Mouse (Mus musculus): Measurements from ENCODE around the gene Filip1l. TPM values are rescaled to one million over a fixed set of nuclear protein-coding genes. Genes with fewer than 3 reads are reported as not detected.

Gene Filip1l
- polyA plus RNA-seq, 1 experiment: 15.1 TPM

GRCm38 (mm10) chr16:57483503-57483902, 130.6 kb downstream of the Filip1l start:
- Histone ChIP-seq H3K4me1 (ENCODE audit: control insufficient read depth, insufficient read depth, low read length) (peaks cover 9% of the 10 kb centered on the region), H3K4me3 (replicated peaks; ENCODE audit: extremely low read depth, low read depth, low read length) (no peak overlapping the region)
- WGBS: 62% methylated on average over 2 of the region's 2 CpGs
- TF ChIP-seq CTCF (IDR thresholded peaks at IDR 0.05; ENCODE audit: insufficient read depth, low read length): no peak
- no peak for TF ChIP-seq POLR2A (IDR thresholded peaks at IDR 0.05; ENCODE audit: borderline replicate concordance, extremely low read depth, low read depth, low read length)
- no peak for DNase-seq

DNA sequence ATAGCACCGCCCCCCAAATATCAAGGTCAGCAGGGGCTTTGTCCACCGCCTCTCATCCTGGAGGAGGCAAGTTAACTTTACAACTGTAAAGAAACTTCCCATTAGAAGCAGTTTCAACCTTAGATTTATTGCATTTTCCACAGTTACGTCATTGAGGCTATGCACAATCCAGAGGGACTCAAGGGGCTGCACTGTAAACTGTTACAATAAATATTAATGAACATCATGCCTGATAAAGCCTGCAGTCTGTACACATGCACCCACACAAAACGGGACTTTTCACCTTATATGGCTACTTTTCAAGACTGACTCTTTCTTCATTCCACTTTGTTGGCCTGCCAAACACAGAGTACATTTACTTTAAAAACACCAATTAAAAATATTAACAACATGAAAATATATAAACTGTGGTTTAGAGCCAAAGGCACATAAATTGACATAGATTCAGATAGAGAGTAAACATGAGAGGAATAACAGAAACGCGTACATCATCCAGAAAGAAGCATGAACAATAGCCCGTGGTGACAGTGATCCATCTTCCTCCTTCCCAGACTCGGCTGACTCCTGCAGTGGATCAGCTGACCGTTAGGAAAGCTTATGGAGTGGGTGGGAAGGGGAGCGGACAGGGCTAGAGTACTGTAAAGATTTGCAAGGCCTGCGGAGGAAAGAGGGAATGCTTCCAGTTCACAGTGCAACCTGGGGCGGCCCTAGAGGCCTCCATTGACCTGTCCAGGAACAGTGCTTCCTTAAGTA, 131.3 kb downstream of the Filip1l start:
- TF ChIP-seq POLR2A (IDR thresholded peaks at IDR 0.05; ENCODE audit: borderline replicate concordance, extremely low read depth, low read depth, low read length) (no peak), CTCF (IDR thresholded peaks at IDR 0.05; ENCODE audit: insufficient read depth, low read length) (no peak)
- no peak for DNase-seq
- Histone ChIP-seq H3K4me1 (ENCODE audit: control insufficient read depth, insufficient read depth, low read length) (peaks cover 9% of the 10 kb centered on the region), H3K4me3 (replicated peaks; ENCODE audit: extremely low read depth, low read depth, low read length) (no peak overlapping the region)
- WGBS: 70% methylated on average over 12 of the region's 12 CpGs

DNA sequence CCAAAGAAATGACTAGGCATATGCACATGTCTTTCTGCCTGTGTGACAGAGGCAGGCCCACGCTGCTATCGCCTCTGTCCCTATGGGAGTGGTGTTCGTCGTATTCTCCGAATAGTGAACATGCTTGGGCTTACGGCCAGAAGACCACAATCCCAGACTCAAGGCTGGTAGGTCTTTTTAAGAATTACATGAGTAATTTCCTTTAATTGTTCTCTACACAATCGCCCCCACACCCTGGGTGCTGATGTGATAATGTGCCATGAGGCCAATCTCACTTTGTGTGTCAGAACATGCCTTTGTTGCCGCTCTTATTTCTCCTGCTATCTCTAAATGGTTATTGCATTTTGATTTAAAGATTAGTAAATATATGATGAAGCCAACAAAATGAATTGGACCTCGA, 132.4 kb downstream of the Filip1l start:
- TF ChIP-seq POLR2A (IDR thresholded peaks at IDR 0.05; ENCODE audit: borderline replicate concordance, extremely low read depth, low read depth, low read length): no peak
- no peak for TF ChIP-seq CTCF (IDR thresholded peaks at IDR 0.05; ENCODE audit: insufficient read depth, low read length)
- Histone ChIP-seq H3K4me3 (replicated peaks; ENCODE audit: extremely low read depth, low read depth, low read length) (no peak overlapping the region), H3K4me1 (ENCODE audit: control insufficient read depth, insufficient read depth, low read length) (peaks cover 5% of the 10 kb centered on the region; the same call in 1 of the 2 replicates)
- WGBS: 57% methylated on average over 9 of the region's 9 CpGs
- DNase-seq: no peak

DNA sequence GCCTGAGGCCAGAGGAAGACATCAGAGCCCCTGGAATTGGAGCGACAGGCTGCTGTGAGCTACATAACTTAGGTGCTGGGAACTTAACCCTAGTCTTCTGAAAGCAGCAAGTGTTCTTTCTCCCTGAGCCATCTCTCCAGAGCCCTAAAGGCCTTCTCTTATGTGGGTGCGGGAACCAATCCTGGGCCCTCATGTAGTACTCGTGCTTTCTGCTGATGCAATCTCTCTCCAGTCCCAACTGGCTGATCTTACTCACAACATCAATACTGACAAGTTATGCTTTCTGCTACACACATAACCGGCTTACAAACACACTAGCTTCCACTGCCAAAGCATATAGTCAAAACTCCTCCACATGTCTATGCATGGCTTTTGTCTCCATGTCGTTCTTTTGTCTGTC, 133.4 kb downstream of the Filip1l start:
- TF ChIP-seq POLR2A (IDR thresholded peaks at IDR 0.05; ENCODE audit: borderline replicate concordance, extremely low read depth, low read depth, low read length) (no peak), CTCF (IDR thresholded peaks at IDR 0.05; ENCODE audit: insufficient read depth, low read length) (no peak)
- Histone ChIP-seq H3K4me3 (replicated peaks; ENCODE audit: extremely low read depth, low read depth, low read length) (no peak overlapping the region), H3K4me1 (ENCODE audit: control insufficient read depth, insufficient read depth, low read length) (peaks cover 5% of the 10 kb centered on the region; the same call in 1 of the 2 replicates)
- WGBS: 79% methylated on average over 5 of the region's 5 CpGs
- no peak for DNase-seq

DNA sequence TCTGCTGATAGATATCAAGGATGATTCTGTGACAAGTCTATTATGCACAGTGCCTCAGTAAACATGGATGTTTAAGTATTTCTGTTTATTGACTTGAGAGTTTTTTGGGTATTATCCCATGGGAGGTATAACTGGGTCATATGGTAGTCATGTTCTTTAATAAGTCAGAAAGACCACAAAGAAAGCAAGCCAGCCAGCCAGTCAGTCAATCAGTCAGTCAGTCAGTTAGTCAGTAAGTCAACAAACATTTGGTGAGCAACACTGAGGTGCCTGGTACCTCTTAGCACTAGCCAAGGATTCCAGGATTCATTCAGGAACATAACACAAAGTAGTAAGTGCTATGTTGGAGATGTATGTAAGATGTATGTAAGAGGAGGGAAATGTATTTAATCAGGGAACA, 135.8 kb downstream of the Filip1l start:
- no peak for DNase-seq
- no peaks in the 10 kb centered on the region; the same call in 1 of the 2 replicates for H3K4me1 ChIP-seq (ENCODE audit: control insufficient read depth, insufficient read depth, low read length)
- H3K4me3 ChIP-seq (replicated peaks; ENCODE audit: extremely low read depth, low read depth, low read length): no peak overlapping the region
- TF ChIP-seq CTCF (IDR thresholded peaks at IDR 0.05; ENCODE audit: insufficient read depth, low read length) (no peak), POLR2A (IDR thresholded peaks at IDR 0.05; ENCODE audit: borderline replicate concordance, extremely low read depth, low read depth, low read length) (no peak)

- Histone ChIP-seq H3K4me1 (ENCODE audit: control insufficient read depth, insufficient read depth, low read length) (peaks cover 3% of the 10 kb centered on the region; the same call in 1 of the 2 replicates), H3K4me3 (replicated peaks; ENCODE audit: extremely low read depth, low read depth, low read length) (no peak overlapping the region)
- TF ChIP-seq POLR2A (IDR thresholded peaks at IDR 0.05; ENCODE audit: borderline replicate concordance, extremely low read depth, low read depth, low read length): no peak
- no peak for TF ChIP-seq CTCF (IDR thresholded peaks at IDR 0.05; ENCODE audit: insufficient read depth, low read length)
- no peak for DNase-seq
- WGBS: 95% methylated on average over 8 of the region's 8 CpGs
Observed at GRCm38 (mm10) chr16:57490691-57491090, 137.8 kb downstream of the Filip1l start.

DNA sequence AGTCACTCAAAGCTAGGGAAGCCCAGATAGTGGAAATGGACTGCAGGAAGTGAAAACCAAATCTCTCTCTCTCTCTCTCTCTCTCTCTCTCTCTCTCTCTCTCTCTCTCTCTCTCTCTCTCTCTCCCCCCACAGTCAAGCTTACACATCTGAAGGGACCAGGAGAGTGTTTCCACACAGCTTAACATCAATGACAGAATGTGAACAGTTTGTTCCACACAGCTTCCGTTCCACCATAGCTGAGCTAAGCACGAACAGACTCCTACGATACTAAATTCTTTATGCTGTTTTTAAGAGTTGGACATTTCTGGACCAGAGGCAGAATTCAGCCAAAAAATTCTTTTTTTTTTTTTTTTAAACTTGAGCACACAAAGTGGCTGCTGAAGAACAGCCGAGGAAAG, 139.0 kb downstream of the Filip1l start:
- Histone ChIP-seq H3K4me1 (ENCODE audit: control insufficient read depth, insufficient read depth, low read length) (peaks cover 3% of the 10 kb centered on the region), H3K4me3 (replicated peaks; ENCODE audit: extremely low read depth, low read depth, low read length) (no peak overlapping the region)
- 85% methylated on average over 4 of the region's 4 CpGs for WGBS
- no peak for TF ChIP-seq POLR2A (IDR thresholded peaks at IDR 0.05; ENCODE audit: borderline replicate concordance, extremely low read depth, low read depth, low read length)
- DNase-seq: no peak

DNA sequence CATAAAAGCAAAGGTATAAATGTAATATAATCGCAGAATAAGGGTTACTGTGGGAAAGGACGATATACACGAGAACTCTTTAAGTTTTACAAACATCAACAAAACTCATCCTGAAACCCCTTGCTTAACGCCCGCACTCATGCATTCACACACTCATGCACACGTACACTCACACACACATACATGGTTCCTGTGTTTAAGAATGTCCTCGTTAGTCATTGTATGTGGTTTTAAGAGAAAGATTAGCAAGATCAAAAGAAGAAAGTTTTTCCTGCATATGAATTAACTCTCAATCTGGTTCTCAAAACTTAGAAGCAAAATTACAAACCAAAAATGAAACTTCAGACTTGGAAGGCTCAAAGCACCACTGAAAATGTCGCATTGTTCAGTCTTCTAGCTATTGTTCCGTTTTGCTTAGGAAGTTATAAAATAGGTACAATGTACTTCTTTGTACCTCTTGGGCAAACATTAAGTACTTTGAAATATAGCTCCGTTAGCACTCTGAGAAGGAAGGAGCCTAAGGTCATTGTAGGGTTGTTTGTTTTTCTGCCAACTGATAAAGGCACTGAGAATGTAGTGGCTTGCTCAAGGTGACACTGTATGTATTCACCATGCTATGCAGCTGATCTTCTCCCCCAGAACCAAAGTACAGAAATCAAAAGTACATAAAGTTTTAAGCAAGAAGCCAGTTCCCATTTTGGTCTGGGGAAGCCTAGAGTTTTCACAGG, 142.7 kb downstream of the Filip1l start:
- WGBS: 59% methylated on average over 10 of the region's 10 CpGs
- peaks cover 3% of the 10 kb centered on the region for H3K4me1 ChIP-seq (ENCODE audit: control insufficient read depth, insufficient read depth, low read length)
- H3K4me3 ChIP-seq (replicated peaks; ENCODE audit: extremely low read depth, low read depth, low read length): no peak overlapping the region
- TF ChIP-seq CTCF (IDR thresholded peaks at IDR 0.05; ENCODE audit: insufficient read depth, low read length): no peak
- TF ChIP-seq POLR2A (IDR thresholded peaks at IDR 0.05; ENCODE audit: borderline replicate concordance, extremely low read depth, low read depth, low read length): no peak
- no peak for DNase-seq

DNA sequence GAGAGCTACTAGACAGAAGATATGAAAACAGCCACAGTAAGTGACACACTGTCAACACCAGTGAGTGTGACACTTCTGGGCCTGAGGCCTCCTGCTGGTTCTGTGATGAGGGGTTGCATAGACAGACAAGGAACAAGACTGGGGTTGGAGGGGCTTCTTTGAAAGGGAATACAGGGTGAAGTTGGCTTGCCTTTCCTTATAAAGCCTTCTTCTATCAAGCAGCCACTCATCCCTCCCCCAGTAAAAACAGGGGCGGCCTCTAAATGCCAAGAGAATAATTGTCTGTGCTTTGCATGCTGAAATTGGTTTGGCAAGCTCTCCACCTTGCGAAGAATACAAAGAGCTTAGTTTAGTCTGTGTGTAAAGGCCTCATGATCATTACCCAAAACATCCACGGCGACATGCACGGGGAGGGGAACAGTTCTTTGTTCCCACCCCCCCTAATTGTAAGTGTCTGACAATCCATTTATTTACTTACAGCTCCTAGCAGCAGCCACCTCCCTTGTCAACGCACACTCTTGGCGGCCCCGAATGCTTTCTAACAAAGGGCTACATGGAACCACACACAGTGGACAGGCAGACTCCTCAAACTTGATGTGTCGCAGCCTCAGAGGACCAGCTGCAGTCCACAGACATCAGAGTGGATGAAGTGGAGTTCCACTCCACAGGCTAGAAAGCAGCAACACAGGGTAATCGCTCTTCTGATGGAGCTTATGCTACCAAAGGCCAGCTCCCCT, 143.7 kb downstream of the Filip1l start:
- no peak for DNase-seq
- 58% methylated on average over 10 of the region's 10 CpGs for WGBS
- no peak for TF ChIP-seq CTCF (IDR thresholded peaks at IDR 0.05; ENCODE audit: insufficient read depth, low read length)
- no peak for TF ChIP-seq POLR2A (IDR thresholded peaks at IDR 0.05; ENCODE audit: borderline replicate concordance, extremely low read depth, low read depth, low read length)

More for the DNA sequence above, 143.7 kb downstream of the Filip1l start:
- peaks cover 3% of the 10 kb centered on the region for H3K4me1 ChIP-seq (ENCODE audit: control insufficient read depth, insufficient read depth, low read length)
- no peak overlapping the region for H3K4me3 ChIP-seq (replicated peaks; ENCODE audit: extremely low read depth, low read depth, low read length)

Data from lung, adult 2 months (tissue).